Mouse (Mus musculus) C2C12 (cell line): ENCODE results near the gene Sucnr1.

Experiments used
- CTCF ChIP-seq: IDR thresholded peaks from one replicate; pipeline ENCODE4 v1.5.1; 2011; ENCODE audit not compliant: control insufficient read depth, insufficient read depth, insufficient read length
- MYOD1 ChIP-seq: IDR thresholded peaks from one replicate; pipeline ENCODE4 v1.6.1; 2011; ENCODE audit warnings: low read depth; ENCODE audit not compliant: control insufficient read depth, insufficient read length
- USF1 ChIP-seq: IDR thresholded peaks from one replicate; pipeline ENCODE4 v1.6.1; 2011; ENCODE audit warnings: low read depth, mild to moderate bottlenecking, control low read depth, moderate library complexity

- TF ChIP-seq CTCF, result no peak
- no peak for TF ChIP-seq MYOD1
- TF ChIP-seq USF1, result no peak
Observed at GRCm38 (mm10) chr3:60091321-60091720, 9.7 kb downstream of the Sucnr1 start.
